Mouse (Mus musculus): ENCODE measurements at regions not wholly inside any gene's neighbourhood (a gene's known extent, or its start where the extent isn't known, plus 50 kb on each side); places are given as distances from the start of the nearest gene placed in this dataset.
A peak's percentile ranks its signal among the peaks of the same experiment; 100 is the strongest.

- DNase-seq (ENCODE audit: low read depth, low spot score): no peak
Measured at GRCm38 (mm10) chr6:127298105-127298504, 146.1 kb upstream of the Ccnd2 start.

GRCm38 (mm10) chr6:127311192-127312054, 135.2 kb upstream of the Parp11 start:
- DNase-seq (ENCODE audit: low read depth, low spot score): no peak

GRCm38 (mm10) chr6:127317309-127317708, 129.3 kb upstream of the Parp11 start:
- no peak for DNase-seq (ENCODE audit: low read depth, low spot score)

GRCm38 (mm10) chr6:127318746-127319582, 127.7 kb upstream of the Parp11 start:
- no peak for DNase-seq (ENCODE audit: low read depth, low spot score)

GRCm38 (mm10) chr6:127320600-127320999, 126.0 kb upstream of the Parp11 start:
- no peak for DNase-seq (ENCODE audit: low read depth, low spot score)

GRCm38 (mm10) chr6:127321031-127321430, 125.6 kb upstream of the Parp11 start:
- DNase-seq (ENCODE audit: low read depth, low spot score): no peak

GRCm38 (mm10) chr6:127322398-127322797, 124.2 kb upstream of the Parp11 start:
- no peak for DNase-seq (ENCODE audit: low read depth, low spot score)

GRCm38 (mm10) chr6:127324984-127325383, 121.7 kb upstream of the Parp11 start:
- DNase-seq (ENCODE audit: low read depth, low spot score): no peak

GRCm38 (mm10) chr6:127325596-127326332, 120.9 kb upstream of the Parp11 start:
- no peak for DNase-seq (ENCODE audit: low read depth, low spot score)

- no peak for DNase-seq (ENCODE audit: low read depth, low spot score)
Measured at GRCm38 (mm10) chr6:127326333-127326729, 120.3 kb upstream of the Parp11 start.

- DNase-seq (ENCODE audit: low read depth, low spot score): no peak
Measured at GRCm38 (mm10) chr6:127329191-127330014, 117.2 kb upstream of the Parp11 start.

GRCm38 (mm10) chr6:127330015-127330705, 116.5 kb upstream of the Parp11 start:
- DNase-seq (ENCODE audit: low read depth, low spot score): peak; percentile 67

- DNase-seq (ENCODE audit: low read depth, low spot score): no peak
Measured at GRCm38 (mm10) chr6:127331091-127331490, 115.5 kb upstream of the Parp11 start.

- no peak for DNase-seq (ENCODE audit: low read depth, low spot score)
Measured at GRCm38 (mm10) chr6:127334256-127334655, 112.4 kb upstream of the Parp11 start.

GRCm38 (mm10) chr6:127335462-127335886, 111.2 kb upstream of the Parp11 start:
- no peak for DNase-seq (ENCODE audit: low read depth, low spot score)

GRCm38 (mm10) chr6:127335996-127336660, 110.5 kb upstream of the Parp11 start:
- DNase-seq (ENCODE audit: low read depth, low spot score): no peak

- DNase-seq (ENCODE audit: low read depth, low spot score): no peak
Measured at GRCm38 (mm10) chr6:127336681-127337397, 109.8 kb upstream of the Parp11 start.

- DNase-seq (ENCODE audit: low read depth, low spot score): no peak
Measured at GRCm38 (mm10) chr6:127337398-127337871, 109.2 kb upstream of the Parp11 start.

GRCm38 (mm10) chr6:127338412-127338811, 108.2 kb upstream of the Parp11 start:
- DNase-seq (ENCODE audit: low read depth, low spot score): no peak

Measured in telencephalon, adult 2 months (tissue).